Mouse (Mus musculus) limb, embryonic 11.5 days (tissue): ENCODE results near the gene Lrrc8b. TPM values are rescaled to one million over a fixed set of nuclear protein-coding genes. Genes with fewer than 3 reads are reported as not detected.

ENCODE experiments used
- ATAC-seq: fragments of 200-750 bp; cut with Nextera tagmentation; 2 replicates; pipeline ENCODE4 v1.8.0; 2017; ENCODE audit warnings: low read depth; ENCODE audit not compliant: insufficient number of reproducible peaks, low FRiP score, low TSS enrichment
- DNase-seq: peaks from one replicate; pipeline ENCODE4 v3.0.0-alpha.2; 2015; ENCODE audit warnings: low spot score
- H3K27ac ChIP-seq: fragments of 300-500 bp; sonication (generic); replicated peaks from 2 replicates; pipeline ENCODE4 v1.5.1; 2014; ENCODE audit warnings: low read depth, mild to moderate bottlenecking, low read length
- H3K27me3 ChIP-seq: fragments of 300-500 bp; sonication (generic); 2 replicates; pipeline ENCODE4 v1.6.1; 2014; ENCODE audit warnings: mild to moderate bottlenecking, low read length, mixed read lengths; ENCODE audit not compliant: control insufficient read depth, insufficient read depth
- H3K36me3 ChIP-seq: fragments of 300-500 bp; sonication (generic); 2 replicates; pipeline ENCODE4 v1.6.1; 2014; ENCODE audit warnings: mild to moderate bottlenecking, low read length, moderate library complexity, mixed read lengths; ENCODE audit not compliant: control insufficient read depth, insufficient read depth
- H3K4me1 ChIP-seq: fragments of 300-500 bp; sonication (generic); 2 replicates; pipeline ENCODE4 v1.6.1; 2014; ENCODE audit warnings: low read length, mixed read lengths; ENCODE audit not compliant: control insufficient read depth, insufficient read depth
- H3K4me2 ChIP-seq: fragments of 300-500 bp; sonication (generic); 2 replicates; pipeline ENCODE4 v1.6.1; 2014; ENCODE audit warnings: low read depth, mild to moderate bottlenecking, moderate library complexity; ENCODE audit not compliant: severe bottlenecking
- H3K4me3 ChIP-seq: fragments of 300-500 bp; sonication (generic); 2 replicates; pipeline ENCODE4 v1.5.1; 2014; ENCODE audit warnings: low read depth, low read length
- H3K9ac ChIP-seq: fragments of 300-500 bp; sonication (generic); 2 replicates; pipeline ENCODE4 v1.6.1; 2014; ENCODE audit warnings: mild to moderate bottlenecking, low read length
- H3K9me3 ChIP-seq: fragments of 300-500 bp; sonication (generic); 2 replicates; pipeline ENCODE4 v1.6.1; 2016; ENCODE audit warnings: low read length; ENCODE audit not compliant: control insufficient read depth
- WGBS: fragments of 180-500 bp; shearing (Covaris S2); extraction: QIAGEN DNeasy Blood & Tissue Kit; methylation state at CpG from one replicate; pipeline ENCODE4 v1.1.7; 2014; 5-methylcytosine and 5-hydroxymethylcytosine counted together
- polyA plus RNA-seq: library from polyadenylated mRNA; unstranded; fragments of >200 nt; fragmentation: Nextera tagmentation; extraction: Ambion mirVana; gene quantifications from 2 replicates; pipeline ENCODE4 v1.2.1, GENCODE M21; 2014

The Lrrc8b gene
- polyA plus RNA-seq, 1 experiment from 2014 or later = 6.2 TPM

DNA sequence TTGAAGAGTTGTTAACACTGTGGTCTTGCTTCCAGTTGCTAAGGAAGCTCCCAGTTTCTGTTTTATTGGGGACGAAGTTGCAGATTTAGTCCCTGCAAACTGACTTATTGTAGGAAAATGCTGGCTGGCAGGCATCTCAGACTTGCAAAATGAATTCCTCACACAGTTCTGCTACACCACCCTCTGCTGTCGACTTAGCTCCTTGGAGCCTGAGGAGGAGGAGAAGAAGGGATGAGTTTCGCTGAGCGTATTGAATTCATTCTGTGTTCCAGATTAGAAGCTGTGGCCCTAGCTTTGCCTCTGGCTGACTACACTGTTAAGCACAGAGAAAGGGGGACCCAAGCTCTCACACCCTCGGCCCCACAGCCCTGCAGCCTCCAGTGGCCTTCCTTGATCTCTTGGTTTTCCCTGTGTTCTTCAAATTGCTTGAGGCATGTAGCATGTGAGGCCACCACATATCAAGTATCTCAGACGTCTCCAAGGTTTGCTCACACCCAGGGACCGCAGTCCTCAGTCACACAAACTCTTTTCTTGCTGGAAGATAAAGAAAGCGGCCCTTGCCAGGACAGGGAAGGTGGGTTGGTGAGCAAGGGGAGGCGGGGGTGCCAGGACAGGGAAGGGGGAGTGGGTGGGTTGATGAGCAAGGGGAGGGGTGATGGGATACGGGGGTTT lies 78.8 kb downstream of the Lrrc8b start:
- H3K9ac ChIP-seq = no peak overlapping the region
- no peak overlapping the region for H3K4me2 ChIP-seq
- H3K4me1 ChIP-seq = 0 out of 2 replicates have a peak, but pooled peaks cover 3% of the 10 kb centered on the region
- H3K4me3 ChIP-seq = no peak overlapping the region
- 42% methylated on average over 10 of the region's 10 CpGs for WGBS
- ATAC-seq = no peak
- no peaks in the 10 kb centered on the region for H3K9me3 ChIP-seq
- no peak for DNase-seq
- no peaks in the 10 kb centered on the region for H3K27me3 ChIP-seq
- no peaks in the 10 kb centered on the region for H3K36me3 ChIP-seq
- H3K27ac ChIP-seq = no peak overlapping the region

DNA sequence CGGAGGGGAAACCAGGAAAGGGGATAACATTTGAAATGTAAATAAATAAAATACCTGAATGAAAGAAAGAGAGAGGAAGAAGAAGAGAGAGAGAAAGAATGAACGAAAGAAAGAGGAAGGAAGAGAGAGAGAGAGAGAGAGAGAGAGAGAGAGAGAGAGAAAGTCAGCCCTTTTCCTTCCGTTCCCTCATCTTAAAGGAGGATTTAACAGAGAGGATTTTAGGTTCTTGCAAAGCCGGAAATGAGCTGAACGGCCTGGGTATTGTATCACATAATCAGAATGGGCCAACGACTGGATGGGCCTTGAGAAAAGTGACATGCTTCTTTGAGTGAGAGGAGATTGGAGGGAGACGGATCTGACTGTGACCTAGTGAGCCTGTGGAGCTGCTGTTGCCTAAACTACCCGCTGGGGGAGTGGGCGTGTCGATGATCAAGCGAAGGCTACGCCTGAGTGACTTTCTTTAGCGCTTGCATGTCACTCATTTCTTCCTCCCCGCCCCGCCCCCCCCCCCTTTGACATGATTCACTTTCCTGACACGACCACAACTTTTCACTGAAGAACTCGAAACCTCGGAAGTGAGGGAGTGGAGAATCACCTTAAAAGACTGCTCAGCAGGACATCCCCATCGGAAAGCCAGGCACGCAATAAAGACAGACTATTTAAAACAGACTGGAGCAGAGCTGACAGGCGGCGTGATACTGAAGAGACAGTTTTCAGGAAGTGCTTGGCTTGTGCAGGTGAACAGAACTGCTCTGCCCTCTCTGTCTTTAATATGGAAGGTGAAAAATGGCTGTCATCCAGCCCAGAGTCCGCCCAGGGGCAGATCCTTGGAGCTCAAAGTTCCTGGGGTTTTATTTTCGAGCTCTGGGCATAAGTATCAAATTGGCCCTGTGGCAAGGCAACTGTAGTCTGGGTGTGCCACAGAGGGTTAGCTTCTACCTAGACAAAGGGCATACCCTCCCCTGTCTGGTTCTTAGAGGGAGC lies 79.6 kb downstream of the Lrrc8b start:
- no peak overlapping the region for H3K9ac ChIP-seq
- H3K27me3 ChIP-seq = no peaks in the 10 kb centered on the region
- 0 out of 2 replicates have a peak, but pooled peaks cover 3% of the 10 kb centered on the region for H3K4me1 ChIP-seq
- H3K27ac ChIP-seq = no peak overlapping the region
- WGBS = 11% methylated on average over 22 of the region's 24 CpGs
- DNase-seq (peak; percentile 77), ATAC-seq (peak; percentile 70; the same call in 1 of the 2 replicates)
- H3K36me3 ChIP-seq = no peaks in the 10 kb centered on the region
- H3K4me2 ChIP-seq = peak overlapping the region; percentile 33; the same call in 1 of the 2 replicates
- no peak overlapping the region for H3K4me3 ChIP-seq
- H3K9me3 ChIP-seq = no peaks in the 10 kb centered on the region

DNA sequence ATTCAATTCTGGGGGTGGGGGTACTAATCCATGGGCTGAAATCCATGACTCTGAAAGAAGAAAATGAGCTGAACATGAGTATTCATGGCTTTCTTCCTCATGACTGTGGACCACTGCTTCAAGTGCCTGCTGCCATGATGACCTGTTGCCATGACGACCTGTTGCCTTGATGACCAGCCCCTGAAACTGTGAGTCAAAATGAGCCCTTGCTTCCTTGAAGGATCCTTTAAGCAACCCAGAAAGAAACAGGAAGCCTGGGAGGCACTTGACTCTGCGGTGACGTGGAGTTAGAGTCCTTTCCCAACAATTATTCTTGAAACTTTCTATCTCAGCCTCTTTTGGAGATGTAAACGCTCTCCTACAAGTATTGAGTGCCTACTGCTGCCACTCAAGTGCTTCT lies 80.6 kb downstream of the Lrrc8b start:
- H3K36me3 ChIP-seq = no peaks in the 10 kb centered on the region
- ATAC-seq (no peak), DNase-seq (no peak)
- H3K4me3 ChIP-seq = no peak overlapping the region
- no peak overlapping the region for H3K9ac ChIP-seq
- H3K27ac ChIP-seq = no peak overlapping the region
- H3K4me2 ChIP-seq = no peak overlapping the region
- H3K4me1 ChIP-seq = 0 out of 2 replicates have a peak, but pooled peaks cover 3% of the 10 kb centered on the region
- no peaks in the 10 kb centered on the region for H3K27me3 ChIP-seq
- WGBS = 90% methylated on average over 4 of the region's 4 CpGs
- no peaks in the 10 kb centered on the region for H3K9me3 ChIP-seq

DNA sequence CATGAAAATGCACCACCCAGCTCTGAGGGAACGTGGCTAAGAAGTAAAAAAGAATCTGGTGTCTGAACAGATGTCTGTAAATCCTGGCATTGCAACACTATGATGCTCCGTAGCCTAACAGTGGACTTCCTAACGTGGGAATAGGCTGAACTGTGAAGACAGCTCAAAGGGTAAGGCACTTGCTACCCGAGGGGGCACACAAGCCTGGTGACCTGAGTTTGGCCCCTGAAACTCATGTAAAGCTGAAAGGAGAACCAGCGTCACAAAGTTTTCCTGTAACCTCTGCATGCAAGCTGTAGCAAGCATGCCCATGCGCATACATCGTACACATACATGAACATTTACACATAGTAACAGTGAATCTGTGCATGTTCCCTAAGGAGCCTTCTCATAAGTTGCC lies 81.0 kb downstream of the Lrrc8b start:
- 0 out of 2 replicates have a peak, but pooled peaks cover 3% of the 10 kb centered on the region for H3K4me1 ChIP-seq
- DNase-seq = no peak

DNA sequence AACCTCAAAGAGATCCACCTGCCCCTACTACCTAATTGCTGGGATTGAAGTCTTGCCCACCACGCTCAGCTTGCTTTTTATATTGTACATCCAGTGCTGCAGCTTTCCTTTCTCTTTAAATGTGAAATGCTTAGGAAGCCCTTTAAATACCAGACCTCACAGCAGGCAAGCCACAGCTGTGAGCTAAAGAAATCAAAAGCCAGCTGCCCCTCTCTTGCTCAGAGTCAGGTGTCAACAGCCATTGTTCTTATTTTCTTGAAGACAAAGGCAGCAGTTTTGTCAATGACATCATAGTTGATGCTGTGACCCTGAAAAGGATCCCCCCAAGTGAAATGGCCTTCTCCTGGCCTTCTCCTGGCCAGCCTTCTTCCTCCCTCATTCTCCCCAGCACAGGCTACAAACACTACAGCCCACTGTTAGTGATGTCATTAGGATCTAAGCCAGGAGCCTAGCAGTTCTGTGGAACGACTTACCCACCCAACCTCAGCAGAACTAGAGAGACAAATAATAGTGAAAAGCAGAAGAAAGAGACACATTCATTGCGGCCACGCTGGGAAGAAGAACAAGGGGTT lies 82.9 kb downstream of the Lrrc8b start:
- Histone ChIP-seq H3K9me3 (no peaks in the 10 kb centered on the region), H3K4me3 (no peak overlapping the region), H3K36me3 (no peaks in the 10 kb centered on the region), H3K4me2 (no peak overlapping the region), H3K4me1 (0 out of 2 replicates have a peak, but pooled peaks cover 3% of the 10 kb centered on the region), H3K27me3 (no peaks in the 10 kb centered on the region), H3K9ac (no peak overlapping the region), H3K27ac (no peak overlapping the region)
- WGBS = 67% methylated on average over 4 of the region's 4 CpGs
- ATAC-seq (no peak), DNase-seq (no peak)

More for the DNA sequence above, 81.0 kb downstream of the Lrrc8b start:
- H3K4me2 ChIP-seq = no peak overlapping the region
- no peak overlapping the region for H3K9ac ChIP-seq
- H3K4me3 ChIP-seq = no peak overlapping the region
- H3K36me3 ChIP-seq = no peaks in the 10 kb centered on the region
- no peak for ATAC-seq
- no peaks in the 10 kb centered on the region for H3K9me3 ChIP-seq
- H3K27ac ChIP-seq = no peak overlapping the region
- WGBS = 86% methylated on average over 7 of the region's 7 CpGs
- H3K27me3 ChIP-seq = no peaks in the 10 kb centered on the region

DNA sequence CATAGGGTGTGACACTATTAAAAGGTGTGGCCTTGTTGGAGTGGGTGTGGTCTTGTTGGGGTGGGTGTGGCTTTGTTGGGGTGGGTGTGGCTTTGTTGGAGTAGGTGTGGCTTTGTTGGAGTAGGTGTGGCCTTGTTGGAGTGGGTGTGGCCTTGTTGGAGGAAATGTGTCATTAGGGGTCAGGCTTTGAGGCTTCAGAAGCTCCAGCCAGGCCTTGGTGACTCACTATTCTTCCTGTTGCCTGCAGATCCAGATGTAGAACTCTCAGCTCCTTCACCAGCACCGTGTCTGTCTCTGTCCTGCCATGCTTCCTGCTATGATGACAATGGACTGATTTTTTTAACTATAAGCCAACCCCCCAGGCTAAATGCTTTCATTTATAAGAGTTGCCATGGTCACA lies 83.8 kb downstream of the Lrrc8b start:
- Histone ChIP-seq H3K9me3 (no peaks in the 10 kb centered on the region), H3K27ac (no peak overlapping the region), H3K4me1 (0 out of 2 replicates have a peak, but pooled peaks cover 3% of the 10 kb centered on the region), H3K27me3 (no peaks in the 10 kb centered on the region), H3K36me3 (no peaks in the 10 kb centered on the region), H3K9ac (no peak overlapping the region), H3K4me2 (no peak overlapping the region), H3K4me3 (no peak overlapping the region)
- 90% methylated on average over 1 of the region's 1 CpGs for WGBS
- ATAC-seq = no peak
- no peak for DNase-seq

DNA sequence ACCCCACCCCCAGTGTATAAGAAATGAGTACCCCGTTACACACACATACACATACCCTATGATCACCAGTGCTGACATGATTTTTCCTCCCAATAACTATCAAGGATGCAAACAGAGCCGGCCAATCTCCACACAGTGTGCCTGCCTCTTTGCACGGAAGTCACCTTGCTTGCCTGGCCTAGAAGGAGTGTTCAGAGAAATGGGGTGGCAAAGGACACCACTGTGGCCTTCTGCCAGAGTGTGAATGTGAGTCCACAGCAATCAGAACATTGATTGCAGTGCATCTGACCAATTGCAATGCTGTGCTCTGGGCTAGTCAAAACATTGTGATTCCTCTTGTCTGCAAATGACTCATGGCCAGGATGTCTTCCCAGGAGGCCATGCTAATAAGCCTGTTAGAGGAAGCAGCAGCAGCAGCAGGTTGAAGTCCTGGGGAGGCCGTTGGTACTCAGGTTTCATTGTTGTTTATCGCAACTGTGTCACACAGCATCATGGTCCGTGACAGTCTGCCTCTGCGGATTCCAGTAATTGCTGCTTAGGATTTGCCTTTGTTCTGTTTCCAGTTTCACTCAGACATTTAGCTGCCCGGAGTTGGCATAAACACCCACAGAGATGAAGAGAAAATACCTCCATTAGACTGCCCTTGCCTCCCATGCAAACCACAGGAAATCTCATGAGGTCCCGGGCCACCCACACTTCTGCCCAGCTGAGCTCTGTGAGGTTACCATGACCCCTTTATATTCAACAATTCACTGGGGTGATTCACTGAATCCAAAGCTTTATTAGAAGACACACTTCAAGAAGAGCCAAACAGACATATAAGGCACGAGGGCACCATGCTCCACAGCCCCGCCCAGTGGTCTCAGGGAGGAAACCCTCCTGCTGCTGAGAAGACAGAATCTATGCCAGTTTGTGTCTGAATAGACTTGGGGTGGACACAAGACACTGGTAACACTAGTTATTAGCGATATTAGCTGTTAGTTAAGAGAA lies 84.9 kb downstream of the Lrrc8b start:
- DNase-seq (no peak), ATAC-seq (no peak)

More for the DNA sequence above, 84.9 kb downstream of the Lrrc8b start:
- 0 out of 2 replicates have a peak, but pooled peaks cover 3% of the 10 kb centered on the region for H3K4me1 ChIP-seq
- 40% methylated on average over 12 of the region's 12 CpGs for WGBS
- no peak overlapping the region for H3K4me2 ChIP-seq
- H3K9ac ChIP-seq = no peak overlapping the region
- H3K27me3 ChIP-seq = no peaks in the 10 kb centered on the region
- no peaks in the 10 kb centered on the region for H3K36me3 ChIP-seq
- no peaks in the 10 kb centered on the region for H3K9me3 ChIP-seq
- no peak overlapping the region for H3K4me3 ChIP-seq
- no peak overlapping the region for H3K27ac ChIP-seq
